Mouse (Mus musculus) heart, adult 2 months (tissue): Measurements from ENCODE around the gene Enpep.

Experiments used
- CTCF ChIP-seq: fragments of 200-600 bp; IDR thresholded peaks from 2 replicates; pipeline ENCODE4 v1.8.1; 2022; ENCODE audit warnings: antibody characterized with exemption, mild to moderate bottlenecking, moderate library complexity
- POLR2A ChIP-seq: fragments of 200-500 bp; IDR thresholded peaks from 2 replicates; pipeline ENCODE4 v1.6.1; 2011; ENCODE audit warnings: mild to moderate bottlenecking, low read depth, low read length, control low read depth; ENCODE audit not compliant: insufficient read depth

- TF ChIP-seq CTCF, result peak; percentile 66
- no peak for TF ChIP-seq POLR2A
These were observed 75.8 kb downstream of the Enpep start for GRCm38 (mm10) chr3:129256766-129257165.
